Mouse (Mus musculus) WW6 (cell line): ENCODE results near the gene Prkcq.

Source experiments
- DNase-seq: peaks from one replicate; pipeline ENCODE4 v3.0.0-alpha.2; 2013; ENCODE audit warnings: low read depth, low spot score

The Prkcq gene

DNA sequence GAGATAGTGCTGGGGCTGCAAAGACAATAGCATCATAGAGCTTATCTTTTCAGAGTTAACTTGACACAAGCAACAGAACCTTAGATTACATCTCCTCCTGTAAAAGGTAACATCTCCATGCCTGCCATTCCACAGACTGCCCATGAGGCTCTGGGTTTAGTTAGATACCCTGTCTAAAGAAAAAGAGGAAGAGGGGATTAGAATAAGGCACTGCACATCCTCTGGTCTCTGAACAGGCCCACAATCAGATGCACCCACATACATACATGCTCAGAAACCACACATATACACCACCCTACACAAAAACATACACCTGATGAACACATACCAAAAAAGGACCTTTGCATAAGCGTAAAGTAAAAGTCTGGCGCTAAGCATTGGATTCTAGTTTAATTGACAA is 47.4 kb downstream of the Prkcq start:
- no peak for DNase-seq

GRCm38 (mm10) chr2:11224808-11225484 is 53.0 kb downstream of the Prkcq start:
- no peak for DNase-seq

GRCm38 (mm10) chr2:11225485-11225876 is 53.6 kb downstream of the Prkcq start:
- DNase-seq, result no peak

DNA sequence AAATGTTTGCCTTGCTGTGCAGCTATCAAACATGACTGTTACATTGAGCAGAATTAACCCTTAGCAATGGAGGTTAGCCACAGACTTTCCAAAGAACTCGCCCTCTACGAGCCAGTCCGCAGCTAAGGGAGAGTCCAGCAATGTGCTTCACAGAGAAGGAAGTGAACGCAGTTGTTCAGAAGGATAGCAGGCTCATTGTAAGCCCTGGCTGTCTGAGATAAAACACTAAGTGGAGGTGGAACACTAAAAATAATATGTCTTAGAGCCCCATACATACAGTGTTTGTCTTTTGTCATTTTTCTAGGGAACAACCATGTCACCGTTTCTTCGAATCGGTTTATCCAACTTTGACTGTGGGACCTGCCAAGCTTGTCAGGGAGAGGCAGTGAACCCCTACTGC is 54.6 kb downstream of the Prkcq start:
- no peak for DNase-seq

GRCm38 (mm10) chr2:11229126-11229525 is 57.2 kb downstream of the Prkcq start:
- no peak for DNase-seq

DNA sequence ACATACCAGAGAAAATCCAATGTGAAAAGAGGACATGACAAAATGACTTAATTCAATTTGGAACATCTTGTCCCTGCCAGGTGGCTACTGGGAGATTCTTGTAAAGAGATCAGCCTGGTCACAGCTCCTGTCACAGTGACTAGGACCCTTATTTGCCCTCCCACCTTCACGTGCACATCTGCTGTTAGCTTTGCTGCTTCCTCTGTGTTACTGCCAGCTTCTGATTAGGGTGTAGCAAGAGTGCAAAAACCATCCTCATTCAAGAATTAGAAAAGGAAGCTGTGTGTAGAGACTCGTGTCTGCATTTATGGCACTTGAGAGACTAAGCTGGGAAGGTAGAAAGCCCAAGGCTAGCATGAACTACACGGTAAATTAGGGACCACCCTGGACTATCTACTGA is 59.2 kb downstream of the Prkcq start:
- DNase-seq, result no peak

DNA sequence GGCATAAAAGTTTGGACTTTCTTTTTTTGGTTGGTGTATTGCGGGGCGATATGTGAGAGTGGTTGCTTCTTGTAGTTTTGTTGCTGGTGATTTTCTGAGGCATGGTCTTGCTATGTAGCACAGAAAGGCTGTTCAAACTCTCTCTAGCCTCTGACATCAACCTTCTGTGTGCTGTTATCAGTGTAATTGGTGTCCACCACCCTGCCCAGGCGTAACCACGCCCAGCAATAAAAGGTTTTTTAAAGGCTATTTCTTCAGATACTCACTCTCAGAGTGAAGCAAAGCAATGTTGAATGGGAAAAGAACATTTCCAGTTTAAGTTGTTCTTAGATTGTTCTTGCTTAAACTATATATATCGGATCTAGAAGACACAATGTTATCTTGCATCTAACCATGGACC is 60.1 kb downstream of the Prkcq start:
- DNase-seq, result no peak

DNA sequence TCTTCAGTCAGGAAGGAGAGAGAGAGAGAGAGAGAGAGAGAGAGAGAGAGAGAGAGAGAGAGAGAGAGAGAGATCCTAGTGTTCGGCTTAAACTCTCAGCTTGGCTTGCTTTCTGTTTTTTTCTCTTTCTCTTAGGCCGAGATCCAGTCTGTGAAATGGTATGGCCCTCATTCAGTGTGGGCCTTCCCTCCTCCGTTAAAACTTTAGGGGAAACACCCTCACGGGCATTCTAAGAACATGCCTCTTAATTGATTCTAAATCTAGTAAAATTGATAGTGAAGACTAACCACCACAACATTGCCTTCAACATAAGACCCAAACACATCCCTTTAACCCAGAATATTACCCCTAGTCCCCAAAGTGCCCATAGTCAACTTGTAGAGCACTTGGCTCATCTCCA is 66.3 kb downstream of the Prkcq start:
- no peak for DNase-seq

GRCm38 (mm10) chr2:11239523-11239922 is 67.6 kb downstream of the Prkcq start:
- no peak for DNase-seq

DNA sequence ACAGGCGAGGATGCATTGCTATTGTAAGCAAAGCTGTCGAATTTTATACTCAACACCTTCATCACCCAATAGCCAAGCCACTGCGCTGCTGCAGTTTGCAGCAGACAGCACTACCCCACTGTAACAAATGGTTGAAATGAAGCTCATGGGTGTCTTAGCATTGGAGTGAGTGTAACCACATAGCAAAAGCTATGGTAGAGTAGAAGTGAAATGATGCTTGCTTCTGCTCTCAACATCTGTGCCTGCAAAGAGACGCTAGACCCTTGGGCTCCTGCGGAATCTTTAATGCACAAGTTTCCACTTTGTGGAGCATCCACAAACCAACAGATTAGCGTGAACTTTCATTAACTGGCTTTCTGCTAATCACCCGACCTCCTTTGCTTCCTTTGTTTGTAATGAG is 74.0 kb downstream of the Prkcq start:
- no peak for DNase-seq

- peak; percentile 11 for DNase-seq
Measured at GRCm38 (mm10) chr2:11253945-11254344, 82.0 kb downstream of the Prkcq start.

DNA sequence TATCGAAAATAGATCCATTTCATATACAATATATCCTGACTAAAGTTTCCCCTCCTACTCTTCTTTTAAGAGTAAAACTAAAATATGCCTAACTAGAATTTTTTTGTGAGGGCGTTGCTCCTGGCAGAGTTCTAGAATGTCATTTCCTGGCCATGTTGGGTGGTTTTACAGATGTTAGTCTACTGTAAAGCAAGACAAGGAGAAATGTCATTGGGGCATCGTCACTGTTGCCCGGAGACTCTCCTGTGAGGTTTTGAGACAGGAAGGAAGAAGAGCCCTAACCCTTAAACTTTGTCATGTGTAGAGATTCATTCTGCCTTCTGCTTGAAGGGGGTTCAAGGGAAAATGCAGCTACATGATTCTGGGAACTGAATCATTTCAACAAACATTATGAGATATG is 82.5 kb downstream of the Prkcq start:
- no peak for DNase-seq

DNA sequence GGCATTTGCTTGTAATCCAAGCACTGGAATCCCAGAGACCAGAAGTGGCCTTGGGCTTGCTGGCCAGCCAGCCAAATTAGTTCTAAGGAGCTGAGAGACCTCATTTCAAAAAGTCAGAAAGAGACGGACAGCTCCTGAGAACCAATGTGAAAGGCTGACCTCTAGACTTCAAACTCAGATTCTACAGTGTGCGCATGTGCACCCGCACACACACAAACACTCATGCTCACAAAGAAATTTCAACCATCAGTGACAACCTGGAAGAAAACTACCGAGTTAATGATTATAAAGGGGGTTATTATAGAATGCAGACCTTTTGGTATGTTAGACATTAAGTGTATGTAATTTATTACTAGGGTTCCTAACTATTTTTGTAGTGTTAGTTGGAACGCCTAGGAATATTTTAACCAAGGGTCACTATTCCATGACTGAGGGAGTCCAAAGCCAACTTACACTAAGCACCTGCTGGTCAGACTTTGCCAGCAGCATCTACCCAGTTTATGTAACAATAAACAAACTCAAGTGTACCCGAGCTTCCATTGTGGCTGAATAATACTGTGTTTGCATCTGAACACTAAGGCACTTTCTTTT is 85.4 kb downstream of the Prkcq start:
- no peak for DNase-seq

- DNase-seq, result no peak
Measured at GRCm38 (mm10) chr2:11258181-11258580, 86.3 kb downstream of the Prkcq start.

DNA sequence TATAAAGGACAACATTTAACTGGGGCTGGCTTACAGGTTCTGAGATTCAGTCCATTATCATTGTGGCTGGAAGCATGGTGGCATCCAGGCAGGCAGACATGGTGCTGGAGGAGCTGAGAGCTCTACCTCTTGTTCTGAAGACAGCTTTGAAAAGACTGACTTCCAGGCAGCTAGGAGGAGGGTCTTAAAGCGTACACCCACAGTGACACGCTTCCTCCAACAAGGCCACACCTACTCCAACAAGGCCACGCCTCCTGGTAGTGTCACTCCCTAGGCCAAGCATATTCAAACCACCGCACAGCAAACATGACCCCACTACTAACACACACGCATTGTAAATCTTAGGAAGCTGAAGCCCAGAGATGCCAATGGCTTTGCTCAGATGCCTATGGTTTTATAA is 87.5 kb downstream of the Prkcq start:
- DNase-seq, result no peak

DNA sequence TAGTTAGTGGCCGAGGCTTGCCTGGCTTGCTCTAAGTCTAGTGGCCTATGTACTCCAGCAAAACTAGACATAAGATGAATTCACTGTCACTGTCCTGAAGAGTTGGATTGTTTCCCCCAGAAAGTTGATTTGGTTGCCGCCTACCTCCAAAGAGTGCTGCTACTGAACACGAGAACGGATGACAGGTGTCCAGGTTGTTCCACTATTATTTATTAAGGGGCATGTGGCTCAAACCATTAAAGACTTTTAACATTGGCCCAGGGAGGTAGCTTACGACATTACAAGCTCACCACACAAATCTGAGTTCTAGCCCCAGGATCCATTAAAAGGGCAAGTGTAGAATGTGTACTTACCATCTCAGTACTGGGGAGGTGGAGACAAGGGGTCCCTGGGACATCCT is 92.9 kb downstream of the Prkcq start:
- no peak for DNase-seq

GRCm38 (mm10) chr2:11265455-11265854 is 93.5 kb downstream of the Prkcq start:
- no peak for DNase-seq

GRCm38 (mm10) chr2:11266294-11266693 is 94.4 kb downstream of the Prkcq start:
- DNase-seq, result no peak

GRCm38 (mm10) chr2:11278965-11279364 is 107.1 kb downstream of the Prkcq start:
- DNase-seq, result no peak

DNA sequence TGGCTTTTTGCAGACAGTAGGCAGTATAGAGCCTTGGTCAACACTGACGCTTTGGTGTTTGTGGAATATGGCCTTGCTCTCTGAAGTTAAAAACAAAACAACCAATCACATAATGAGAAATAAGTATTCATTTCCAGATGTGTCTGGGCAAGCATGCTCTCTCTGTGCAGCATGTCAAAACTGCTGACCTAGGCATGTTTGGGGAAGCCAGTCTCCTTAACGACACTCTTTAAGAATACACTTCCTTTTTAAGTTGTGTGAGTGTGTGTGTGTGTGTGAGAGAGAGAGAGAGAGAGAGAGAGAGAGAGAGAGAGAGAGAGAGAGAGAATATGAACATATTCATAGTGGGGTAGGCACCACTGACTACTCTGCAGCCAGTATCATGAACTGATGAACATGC is 108.3 kb downstream of the Prkcq start:
- no peak for DNase-seq

DNA sequence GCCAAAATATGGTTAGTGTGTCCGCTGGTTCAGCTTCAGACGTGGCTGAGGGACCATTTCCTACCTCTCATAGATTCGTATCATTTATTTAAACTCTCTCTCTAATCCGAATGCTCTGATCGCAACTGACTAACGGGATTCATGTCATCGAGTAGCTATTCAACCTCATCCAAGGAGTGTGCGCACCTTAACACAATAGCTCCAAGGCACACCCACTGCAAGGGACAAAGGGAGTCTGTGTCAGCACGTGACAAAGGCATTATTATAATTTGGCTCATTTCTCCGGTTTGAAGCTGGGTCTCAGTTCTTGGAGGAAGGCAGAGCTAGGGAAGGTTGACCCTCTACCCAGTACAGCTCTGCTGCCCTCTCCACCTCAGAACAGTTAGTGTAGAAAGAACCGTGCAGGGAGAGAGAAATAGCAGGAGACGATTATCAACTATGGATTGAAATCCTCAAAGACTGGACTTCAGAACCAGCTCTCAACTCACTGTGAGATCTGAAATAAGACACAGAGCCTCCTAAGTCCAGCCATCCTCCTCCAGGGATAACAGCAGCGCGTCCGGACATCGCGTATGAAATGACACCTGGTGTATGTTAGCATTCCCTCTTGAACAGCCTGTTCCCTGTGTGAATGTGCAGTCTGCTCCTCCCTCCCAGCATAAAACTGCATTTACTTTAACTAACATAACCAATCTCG is 116.1 kb downstream of the Prkcq start:
- DNase-seq, result no peak

- peak; percentile 40 for DNase-seq
Measured at GRCm38 (mm10) chr2:11288531-11288846, 116.6 kb downstream of the Prkcq start.

DNA sequence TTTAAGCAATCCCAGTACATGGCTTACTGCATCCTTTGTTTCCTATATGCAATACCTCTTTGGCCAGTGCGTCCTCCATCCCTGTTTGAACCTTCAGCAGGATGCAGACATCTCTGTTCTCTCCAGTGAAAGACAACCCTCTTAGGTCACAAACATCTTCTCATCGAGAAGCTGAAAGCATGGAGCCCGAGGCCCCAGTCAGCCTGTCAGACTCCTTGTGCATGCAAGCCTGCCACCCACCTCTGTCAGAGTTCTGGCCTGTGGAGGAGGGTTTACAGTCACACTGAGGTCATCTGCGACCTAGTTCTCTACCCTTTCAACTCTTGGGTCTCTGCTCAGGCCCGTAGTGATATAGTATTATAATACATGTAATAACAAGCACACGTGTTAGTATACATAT is 119.0 kb downstream of the Prkcq start:
- no peak for DNase-seq
